Mouse (Mus musculus): ENCODE measurements at regions not wholly inside any gene's neighbourhood (a gene's known extent, or its start where the extent isn't known, plus 50 kb on each side); places are given as distances from the start of the nearest gene placed in this dataset.

DNA sequence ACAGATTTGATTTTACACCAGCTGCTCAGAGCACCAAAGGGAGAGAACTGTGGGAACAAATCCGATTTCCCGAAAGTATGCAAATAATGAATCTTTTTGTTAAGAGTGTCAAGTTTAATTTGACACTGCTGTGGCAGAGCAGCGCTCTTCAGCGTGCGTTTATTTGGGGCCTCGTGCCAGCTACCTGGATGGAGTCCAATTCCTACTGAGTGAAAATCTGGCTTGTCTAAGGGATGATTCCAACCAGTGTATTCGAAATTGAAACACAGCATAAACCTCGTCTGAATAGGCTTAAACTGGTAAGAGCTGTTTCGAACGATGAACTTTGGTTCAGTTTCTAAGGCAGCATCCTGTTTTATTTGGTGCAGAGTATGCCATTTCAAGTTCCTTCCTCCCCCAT is 524.1 kb upstream of the 4921530L21Rik start:
- no peak overlapping the region for H3K27ac ChIP-seq (ENCODE audit: low read depth)
- H3K9me3 ChIP-seq (replicated peaks; ENCODE audit: control insufficient read depth, low read length) = no peaks in the 10 kb centered on the region
- TF ChIP-seq CTCF (IDR thresholded peaks at IDR 0.05; ENCODE audit: low read depth) (no peak), EP300 (IDR thresholded peaks at IDR 0.05; ENCODE audit: low read depth) (no peak)
- no peak overlapping the region for H3K9ac ChIP-seq (replicated peaks; ENCODE audit: low read depth, low read length)
- H3K36me3 ChIP-seq (replicated peaks; ENCODE audit: control insufficient read depth, insufficient read depth, low read length) = no peaks in the 10 kb centered on the region
- no peak overlapping the region for H3K4me3 ChIP-seq (ENCODE audit: low read depth, low read length)
- H3K4me1 ChIP-seq (ENCODE audit: control insufficient read depth, insufficient read depth) = no peaks in the 10 kb centered on the region
- no peak overlapping the region for H3K4me2 ChIP-seq (ENCODE audit: low read depth, low read length)
- ATAC-seq (ENCODE audit: insufficient read depth, low read depth) (no peak), DNase-seq (ENCODE audit: low spot score) (no peak)
- no peaks in the 10 kb centered on the region for H3K27me3 ChIP-seq (ENCODE audit: control insufficient read depth, insufficient read depth, low read length)
- 60% methylated on average over 10 of the region's 10 CpGs for WGBS

All from heart, postnatal 0 days (tissue).